Comparison of ENCODE assay signal across 22 mouse cellular contexts in the genomic region with DNA sequence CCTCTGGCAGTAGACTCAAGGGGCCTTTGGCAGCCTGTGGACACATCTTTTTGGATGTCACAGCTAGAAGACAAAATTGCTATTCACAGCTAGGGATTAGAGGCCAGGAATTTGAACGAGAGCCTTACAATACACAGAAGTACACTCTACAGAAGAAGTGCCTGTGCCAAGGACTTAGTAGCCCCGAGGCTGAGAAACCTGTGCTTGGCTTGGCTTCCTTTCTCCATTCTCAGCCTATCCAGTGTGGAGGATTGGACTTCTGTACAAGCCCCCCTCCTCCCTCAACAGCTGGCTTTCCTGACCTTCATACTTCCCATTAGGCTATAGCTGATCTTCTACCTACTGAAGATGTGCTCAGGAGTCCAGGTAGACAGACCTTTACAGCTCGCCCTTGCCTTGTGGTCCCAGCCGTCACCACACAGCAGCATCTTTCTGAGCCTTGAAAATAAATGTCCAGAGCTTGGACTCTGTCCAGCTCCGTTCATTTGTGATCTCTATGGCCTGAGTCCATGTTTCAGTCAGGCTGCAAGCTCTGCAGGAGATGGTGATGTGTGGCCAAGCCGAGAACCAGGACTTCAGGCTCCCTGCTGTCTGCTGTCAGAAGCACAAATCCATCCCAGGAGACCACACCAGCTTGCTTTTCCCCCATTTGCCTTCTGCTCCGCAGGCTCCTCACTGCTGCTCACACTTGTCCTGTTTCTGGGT. TPM values are rescaled to one million over a fixed set of nuclear protein-coding genes. Genes with fewer than 3 reads are reported as not detected.
A peak's percentile ranks its signal among the peaks of the same experiment; 100 is the strongest.
DNase-seq lines count a peak whose midpoint lies in the region; ATAC-seq and TF ChIP-seq lines count a peak whose summit lies in the region.
"Had no signal": no experiment of that assay in that cellular context is flagged by ENCODE, and none has a peak within 500 bp of the region (broad histone marks: within the 10 kb centered on the region; RNA-seq: fewer than 3 reads in every experiment).

No protein-coding gene starts in this region.

- H3K27me3 ChIP-seq in hindbrain, embryonic 14.5 days (ENCODE audit: control insufficient read depth, insufficient read depth, low read length): no peaks in the 10 kb centered on the region
- no peaks in the 10 kb centered on the region for H3K27me3 ChIP-seq in hindbrain, embryonic 10.5 days (ENCODE audit: insufficient read depth, poor library complexity, severe bottlenecking)
- no peaks in the 10 kb centered on the region for H3K27me3 ChIP-seq in lung, embryonic 14.5 days (ENCODE audit: insufficient read depth, low read length)
- H3K27me3 ChIP-seq: embryonic facial prominence, embryonic 15.5 days; limb, embryonic 13.5 days; liver, embryonic 13.5 days; lung, embryonic 15.5 days had no signal

- WGBS in hindbrain, embryonic 14.5 days: 61% methylated on average over 7 of the region's 7 CpGs
- WGBS in hindbrain, embryonic 10.5 days: 78% methylated on average over 7 of the region's 7 CpGs
- 46% methylated on average over 7 of the region's 7 CpGs for WGBS in lung, embryonic 14.5 days

- no peak overlapping the region for H3K4me3 ChIP-seq in hindbrain, embryonic 14.5 days (replicated peaks; ENCODE audit: low read length)
- no peak overlapping the region for H3K4me3 ChIP-seq in hindbrain, embryonic 10.5 days
- no peak overlapping the region for H3K4me3 ChIP-seq in lung, embryonic 14.5 days (ENCODE audit: low read depth, low read length)
- H3K4me3 ChIP-seq: embryonic facial prominence, embryonic 15.5 days; gastrocnemius, adult 2 months; limb, embryonic 13.5 days; liver, embryonic 13.5 days; lung, embryonic 15.5 days; myocyte had no signal

- ATAC-seq in hindbrain, embryonic 14.5 days (ENCODE audit: low FRiP score): peak; percentile 51; the same call in 1 of the 2 replicates
- no peak for ATAC-seq in lung, embryonic 14.5 days (ENCODE audit: insufficient read depth)
- ATAC-seq: inflammation-experienced regulatory T-cells, adult 6 months had no signal

- no peak for DNase-seq in hindbrain, embryonic 14.5 days (ENCODE audit: low spot score)
- DNase-seq in hindbrain, embryonic 10.5 days (ENCODE audit: low spot score): no peak
- DNase-seq in lung, embryonic 14.5 days: peak; percentile 40
- no peak for DNase-seq in lung, postnatal 10 days
- peak; percentile 7 for DNase-seq in cerebellum, adult 11 months
- peak; percentile 39 for DNase-seq in cerebellum, adult 9-11 months
- DNase-seq in urinary bladder, postnatal 10 days (ENCODE audit: low spot score): no peak
- DNase-seq in layer of hippocampus, postnatal 10 days (ENCODE audit: low spot score in 2 of 2): no peak
- DNase-seq: gastrocnemius, adult 2 months; heart, postnatal 10 days; kidney, adult 2 months; liver, embryonic 13.5 days; spleen, adult 18-20 months; thymus, postnatal 36 days had no signal

- no peaks in the 10 kb centered on the region for H3K4me1 ChIP-seq in hindbrain, embryonic 14.5 days (replicated peaks; ENCODE audit: control insufficient read depth, insufficient read depth, low read length)
- no peaks in the 10 kb centered on the region for H3K4me1 ChIP-seq in hindbrain, embryonic 10.5 days (replicated peaks)
- no peaks in the 10 kb centered on the region for H3K4me1 ChIP-seq in lung, embryonic 14.5 days (ENCODE audit: insufficient read depth)
- H3K4me1 ChIP-seq: embryonic facial prominence, embryonic 15.5 days; limb, embryonic 13.5 days; liver, embryonic 13.5 days; lung, embryonic 15.5 days had no signal

- TF ChIP-seq CTCF in lung, embryonic 14.5 days (IDR thresholded peaks at IDR 0.05; ENCODE audit: low read depth): no peak

- H3K9me3 ChIP-seq in hindbrain, embryonic 14.5 days (ENCODE audit: control insufficient read depth, low read length): no peaks in the 10 kb centered on the region
- no peaks in the 10 kb centered on the region for H3K9me3 ChIP-seq in hindbrain, embryonic 10.5 days
- H3K9me3 ChIP-seq in lung, embryonic 14.5 days (ENCODE audit: low read depth, low read length): no peaks in the 10 kb centered on the region
- H3K9me3 ChIP-seq: embryonic facial prominence, embryonic 15.5 days; limb, embryonic 13.5 days; liver, embryonic 13.5 days; lung, embryonic 15.5 days had no signal

- no peak overlapping the region for H3K9ac ChIP-seq in hindbrain, embryonic 14.5 days
- no peak overlapping the region for H3K9ac ChIP-seq in lung, embryonic 14.5 days
- H3K9ac ChIP-seq: embryonic facial prominence, embryonic 15.5 days; limb, embryonic 13.5 days; liver, embryonic 13.5 days; lung, embryonic 15.5 days had no signal

- H3K36me3 ChIP-seq in hindbrain, embryonic 14.5 days (replicated peaks; ENCODE audit: control insufficient read depth, insufficient read depth): no peaks in the 10 kb centered on the region
- no peaks in the 10 kb centered on the region for H3K36me3 ChIP-seq in hindbrain, embryonic 10.5 days
- no peaks in the 10 kb centered on the region for H3K36me3 ChIP-seq in lung, embryonic 14.5 days (ENCODE audit: insufficient read depth)
- H3K36me3 ChIP-seq: embryonic facial prominence, embryonic 15.5 days; limb, embryonic 13.5 days; liver, embryonic 13.5 days; lung, embryonic 15.5 days had no signal

- H3K4me2 ChIP-seq in hindbrain, embryonic 14.5 days (replicated peaks): no peak overlapping the region
- no peak overlapping the region for H3K4me2 ChIP-seq in lung, embryonic 14.5 days
- H3K4me2 ChIP-seq: embryonic facial prominence, embryonic 15.5 days; heart, embryonic 11.5 days; limb, embryonic 13.5 days; liver, embryonic 13.5 days; lung, embryonic 15.5 days; midbrain, embryonic 11.5 days had no signal

- no peak overlapping the region for H3K27ac ChIP-seq in hindbrain, embryonic 14.5 days
- H3K27ac ChIP-seq in hindbrain, embryonic 10.5 days: no peak overlapping the region
- no peak overlapping the region for H3K27ac ChIP-seq in lung, embryonic 14.5 days (ENCODE audit: low read depth)
- H3K27ac ChIP-seq: embryonic facial prominence, embryonic 15.5 days; gastrocnemius, adult 2 months; limb, embryonic 13.5 days; liver, embryonic 13.5 days; lung, embryonic 15.5 days; macrophage had no signal

RNA-seq across cellular contexts. Expression of a gene that starts 55.2 kb away (rescaled TPM):
- 2.9 and 4.6 TPM in 2 replicates for polyA plus RNA-seq in hindbrain, embryonic 14.5 days (2014; fragmentation: Nextera tagmentation; extraction: Ambion mirVana)
- 1.7 and 2.6 TPM in 2 replicates for polyA plus RNA-seq in hindbrain, embryonic 10.5 days (2016; fragmentation: Nextera tagmentation; extraction: Ambion mirVana)
- polyA plus RNA-seq in lung, embryonic 14.5 days (2014; fragmentation: Nextera tagmentation; extraction: Ambion mirVana): 0.41 and 0.54 TPM in 2 replicates
- 1 to 10 TPM; 6.0 to 7.0 TPM for total RNA-seq in layer of hippocampus, postnatal 10 days (2021)
- polyA plus RNA-seq: inflammation-experienced regulatory T-cells, adult 6 months; liver, embryonic 13.5 days; macrophage had no signal

Comparison
In these comparisons a context has a peak if more than half of its experiments do, and no peak if none do; other contexts are left out.
1. DNase-seq: peak in lung, embryonic 14.5 days (single experiment), cerebellum, adult 11 months (single experiment) and cerebellum, adult 9-11 months (single experiment); none in hindbrain, embryonic 14.5 days (single experiment), hindbrain, embryonic 10.5 days (single experiment), lung, postnatal 10 days (single experiment), urinary bladder, postnatal 10 days (single experiment) and layer of hippocampus, postnatal 10 days (0 of 2).